Comparison of ENCODE assay signal across 10 mouse cellular contexts in the genomic region with DNA sequence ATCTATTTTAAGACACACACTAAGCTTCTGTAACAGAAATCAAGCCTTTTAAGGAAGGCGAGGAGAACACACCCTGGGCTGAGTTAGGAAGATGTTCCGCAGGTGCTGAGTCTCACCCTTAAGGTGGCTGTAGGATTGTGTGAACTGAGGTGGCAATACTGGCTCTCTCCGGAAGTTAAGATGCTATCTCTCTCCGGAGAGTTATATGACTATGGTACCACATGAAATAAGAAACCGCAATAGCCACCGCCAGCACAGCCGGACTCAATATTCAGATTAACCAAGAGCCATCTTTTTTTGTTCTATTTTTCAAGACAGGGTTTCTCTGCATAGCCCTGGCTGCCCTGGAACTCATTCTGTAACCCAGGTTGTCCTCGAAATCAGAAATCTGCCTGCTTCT. TPM values are rescaled to one million over a fixed set of nuclear protein-coding genes. Genes with fewer than 3 reads are reported as not detected.
DNase-seq lines count a peak whose midpoint lies in the region; ATAC-seq and TF ChIP-seq lines count a peak whose summit lies in the region.
"Had no signal": no experiment of that assay in that cellular context is flagged by ENCODE, and none has a peak within 500 bp of the region (broad histone marks: within the 10 kb centered on the region; RNA-seq: fewer than 3 reads in every experiment).

No protein-coding gene starts in this region.

- no peak overlapping the region for H3K27ac ChIP-seq in liver, embryonic 11.5 days (ENCODE audit: low read depth, low read length)
- H3K27ac ChIP-seq in embryonic facial prominence, embryonic 14.5 days (replicated peaks; ENCODE audit: low read depth, low read length) = no peak overlapping the region
- H3K27ac ChIP-seq in intestine, embryonic 15.5 days = no peak overlapping the region

- H3K4me1 ChIP-seq in liver, embryonic 11.5 days (replicated peaks; ENCODE audit: control insufficient read depth, insufficient read depth, low read length) = peaks cover 31% of the 10 kb centered on the region
- H3K4me1 ChIP-seq in embryonic facial prominence, embryonic 14.5 days (ENCODE audit: control insufficient read depth, insufficient read depth, low read length) = peaks cover 22% of the 10 kb centered on the region
- H3K4me1 ChIP-seq in intestine, embryonic 15.5 days (replicated peaks) = peaks cover 25% of the 10 kb centered on the region

- peak overlapping the region; percentile 87 for H3K4me2 ChIP-seq in liver, embryonic 11.5 days
- peak overlapping the region; percentile 81 for H3K4me2 ChIP-seq in embryonic facial prominence, embryonic 14.5 days (ENCODE audit: low read depth, low read length)
- peak overlapping the region; percentile 73 for H3K4me2 ChIP-seq in intestine, embryonic 15.5 days (replicated peaks)
- H3K4me2 ChIP-seq in myocyte (ENCODE audit: low read depth) = peak overlapping the region; percentile 97

- no peak overlapping the region for H3K9ac ChIP-seq in liver, embryonic 11.5 days (ENCODE audit: low read depth, low read length)
- no peak overlapping the region for H3K9ac ChIP-seq in embryonic facial prominence, embryonic 14.5 days (ENCODE audit: low read depth, low read length)
- H3K9ac ChIP-seq in intestine, embryonic 15.5 days = no peak overlapping the region

- TF ChIP-seq POLR2A in myocyte (IDR thresholded peaks at IDR 0.05; ENCODE audit: insufficient read length, low read depth) = no peak

- H3ac ChIP-seq in myocyte (ENCODE audit: control insufficient read depth, insufficient read length) = no peak overlapping the region

- ATAC-seq in liver, embryonic 11.5 days (replicated peaks; ENCODE audit: low FRiP score) = no peak
- ATAC-seq in embryonic facial prominence, embryonic 14.5 days (ENCODE audit: low read depth) = no peak
- no peak for ATAC-seq in intestine, embryonic 15.5 days

- H3K4me3 ChIP-seq in liver, embryonic 11.5 days (ENCODE audit: low read depth, low read length) = no peak overlapping the region; the same call in 1 of the 2 replicates
- peak overlapping the region; percentile 87; the same call in 1 of the 2 replicates for H3K4me3 ChIP-seq in embryonic facial prominence, embryonic 14.5 days (ENCODE audit: low read depth, low read length)
- no peak overlapping the region for H3K4me3 ChIP-seq in intestine, embryonic 15.5 days (replicated peaks)
- H3K4me3 ChIP-seq in myocyte = peak overlapping the region; percentile 78

- H3K27me3 ChIP-seq in liver, embryonic 11.5 days (replicated peaks; ENCODE audit: control insufficient read depth, insufficient read depth, low read length) = no peaks in the 10 kb centered on the region
- H3K27me3 ChIP-seq in embryonic facial prominence, embryonic 14.5 days (replicated peaks; ENCODE audit: control insufficient read depth, insufficient read depth, low read length) = no peaks in the 10 kb centered on the region
- H3K27me3 ChIP-seq in intestine, embryonic 15.5 days (replicated peaks) = no peaks in the 10 kb centered on the region
- H3K27me3 ChIP-seq in myocyte (ENCODE audit: control insufficient read depth, insufficient read depth, insufficient read length) = no peaks in the 10 kb centered on the region

- H3K36me3 ChIP-seq in liver, embryonic 11.5 days (ENCODE audit: control insufficient read depth, insufficient read depth, low read length) = no peaks in the 10 kb centered on the region
- no peaks in the 10 kb centered on the region for H3K36me3 ChIP-seq in embryonic facial prominence, embryonic 14.5 days (ENCODE audit: control insufficient read depth, insufficient read depth, low read length)
- H3K36me3 ChIP-seq in intestine, embryonic 15.5 days = no peaks in the 10 kb centered on the region
- no peaks in the 10 kb centered on the region for H3K36me3 ChIP-seq in myocyte (ENCODE audit: control insufficient read depth, insufficient read depth)

- 82% methylated on average over 8 of the region's 8 CpGs for WGBS in liver, embryonic 11.5 days
- 91% methylated on average over 8 of the region's 8 CpGs for WGBS in embryonic facial prominence, embryonic 14.5 days
- 92% methylated on average over 8 of the region's 8 CpGs for WGBS in intestine, embryonic 15.5 days

- no peaks in the 10 kb centered on the region for H3K9me3 ChIP-seq in liver, embryonic 11.5 days (ENCODE audit: control insufficient read depth, low read length)
- H3K9me3 ChIP-seq in embryonic facial prominence, embryonic 14.5 days (ENCODE audit: control insufficient read depth, low read length) = no peaks in the 10 kb centered on the region
- H3K9me3 ChIP-seq in intestine, embryonic 15.5 days = no peaks in the 10 kb centered on the region

- DNase-seq in liver, embryonic 11.5 days (ENCODE audit: low spot score) = no peak
- no peak for DNase-seq in liver
- no peak for DNase-seq in embryonic facial prominence, embryonic 14.5 days (ENCODE audit: low spot score)
- DNase-seq in urinary bladder, adult 2 months (ENCODE audit: low spot score) = no peak
- DNase-seq in urinary bladder, postnatal 25 days (ENCODE audit: low spot score) = no peak
- no peak for DNase-seq in frontal cortex, adult 2 months (ENCODE audit: extremely low spot score in 1 of 2, low spot score in 1 of 2)
- DNase-seq: cerebellum, adult 2 months; heart, postnatal 14 days had no signal

- H3K79me2 ChIP-seq in myocyte (ENCODE audit: control insufficient read depth, insufficient read depth) = peaks cover 32% of the 10 kb centered on the region

TF ChIP-seq in myocyte, 11 proteins besides CTCF, POLR2A, EP300 and RAD21:
- TF ChIP-seq POLR2AphosphoS2 (IDR thresholded peaks at IDR 0.05; ENCODE audit: insufficient read length, low read depth) (no peak), MYOD1 (IDR thresholded peaks at IDR 0.05; ENCODE audit: control insufficient read depth in 1 of 3, insufficient read length in 2 of 3, low read depth in 2 of 3) (no peak), USF1 (IDR thresholded peaks at IDR 0.05; ENCODE audit: low read depth) (no peak), REST (IDR thresholded peaks at IDR 0.05; ENCODE audit: insufficient read depth, insufficient read length) (no peak), CEBPB (IDR thresholded peaks at IDR 0.05; ENCODE audit: insufficient read depth, poor library complexity, severe bottlenecking) (no peak), TCF12 (IDR thresholded peaks at IDR 0.05; ENCODE audit: insufficient read depth, poor library complexity, severe bottlenecking) (no peak), SRF (IDR thresholded peaks at IDR 0.05; ENCODE audit: control insufficient read depth, insufficient read length, low read depth) (no peak), E2F4 (IDR thresholded peaks at IDR 0.05; ENCODE audit: insufficient read depth) (no peak), MAX (IDR thresholded peaks at IDR 0.05; ENCODE audit: low read depth) (no peak), MYOG (IDR thresholded peaks at IDR 0.05; ENCODE audit: control insufficient read depth in 1 of 3, insufficient read depth in 1 of 3, insufficient read length in 2 of 3, low read depth in 2 of 3) (no peak), TCF3 (IDR thresholded peaks at IDR 0.05; ENCODE audit: insufficient read length, low read depth) (no peak)

RNA-seq across cellular contexts. Expression of a gene that starts 1.5 kb away (rescaled TPM):
- polyA plus RNA-seq in liver, embryonic 11.5 days (2014; fragmentation: Nextera tagmentation; extraction: Ambion mirVana) = 13.1 TPM in 2 replicates
- 17.8 and 22.4 TPM in 2 replicates for polyA plus RNA-seq in embryonic facial prominence, embryonic 14.5 days (2014; fragmentation: Nextera tagmentation; extraction: Ambion mirVana)
- polyA plus RNA-seq in intestine, embryonic 15.5 days (2015; fragmentation: Nextera tagmentation; extraction: Ambion mirVana) = 13.7 and 14.8 TPM in 2 replicates
- polyA plus RNA-seq in myocyte (2012; fragmentation: generic; extraction: Trizol) = 11.5 TPM
- polyA plus RNA-seq in urinary bladder, adult 2 months (2012; rRNA removed) = 21.2 and 21.9 TPM in 2 replicates
- 115 and 139 TPM in 2 replicates for polyA plus RNA-seq in frontal cortex, adult 2 months (2012; rRNA removed)

RNA-seq across cellular contexts. Expression of a gene that starts 54.4 kb away (rescaled TPM):
- 41.8 and 43.0 TPM in 2 replicates for polyA plus RNA-seq in liver, embryonic 11.5 days (2014; fragmentation: Nextera tagmentation; extraction: Ambion mirVana)
- 44.1 and 46.7 TPM in 2 replicates for polyA plus RNA-seq in embryonic facial prominence, embryonic 14.5 days (2014; fragmentation: Nextera tagmentation; extraction: Ambion mirVana)
- polyA plus RNA-seq in intestine, embryonic 15.5 days (2015; fragmentation: Nextera tagmentation; extraction: Ambion mirVana) = 345 and 376 TPM in 2 replicates
- polyA plus RNA-seq in myocyte (2012; fragmentation: generic; extraction: Trizol) = 72.5 TPM
- 134 and 144 TPM in 2 replicates for polyA plus RNA-seq in urinary bladder, adult 2 months (2012; rRNA removed)
- polyA plus RNA-seq in frontal cortex, adult 2 months (2012; rRNA removed) = 4.1 and 5.5 TPM in 2 replicates

Comparison
In these comparisons a context has a peak if more than half of its experiments do, and no peak if none do; other contexts are left out.
1. H3K4me3 ChIP-seq: peak in embryonic facial prominence, embryonic 14.5 days (single experiment) and myocyte (single experiment); none in liver, embryonic 11.5 days (single experiment) and intestine, embryonic 15.5 days (single experiment).
2. Peak in every context shown above with its lines, with median percentiles within 50 percentile points of each other: H3K4me2 ChIP-seq.